Mouse (Mus musculus): ENCODE results near the gene Gtf2i.

Gene Gtf2i

GRCm38 (mm10) chr5:134275021-134275420 is 39.5 kb downstream of the Gtf2i start:
- DNase-seq, result no peak

GRCm38 (mm10) chr5:134273761-134274160 is 40.8 kb downstream of the Gtf2i start:
- no peak for DNase-seq

- DNase-seq, result no peak
Measured at GRCm38 (mm10) chr5:134272761-134273160, 41.8 kb downstream of the Gtf2i start.

- no peak for DNase-seq
Measured at GRCm38 (mm10) chr5:134271421-134271820, 43.1 kb downstream of the Gtf2i start.

GRCm38 (mm10) chr5:134270566-134270965 is 44.0 kb downstream of the Gtf2i start:
- DNase-seq, result no peak

- no peak for DNase-seq
Measured at GRCm38 (mm10) chr5:134269751-134270150, 44.8 kb downstream of the Gtf2i start.

- DNase-seq, result no peak
Measured at GRCm38 (mm10) chr5:134268751-134269150, 45.8 kb downstream of the Gtf2i start.

GRCm38 (mm10) chr5:134266404-134266803 is 48.2 kb downstream of the Gtf2i start:
- DNase-seq, result peak; percentile 74

GRCm38 (mm10) chr5:134265890-134266289 is 48.7 kb downstream of the Gtf2i start:
- DNase-seq, result no peak

- DNase-seq, result no peak
Measured at GRCm38 (mm10) chr5:134260001-134260636, 54.4 kb downstream of the Gtf2i start.

GRCm38 (mm10) chr5:134258934-134259333 is 55.6 kb downstream of the Gtf2i start:
- DNase-seq, result no peak

- DNase-seq, result no peak
Measured at GRCm38 (mm10) chr5:134258395-134258794, 56.2 kb downstream of the Gtf2i start.

- no peak for DNase-seq
Measured at GRCm38 (mm10) chr5:134257349-134258031, 57.1 kb downstream of the Gtf2i start.

GRCm38 (mm10) chr5:134255294-134255693 is 59.3 kb downstream of the Gtf2i start:
- no peak for DNase-seq

GRCm38 (mm10) chr5:134253806-134254205 is 60.8 kb downstream of the Gtf2i start:
- no peak for DNase-seq

- DNase-seq, result no peak
Measured at GRCm38 (mm10) chr5:134251083-134251482, 63.5 kb downstream of the Gtf2i start.

- no peak for DNase-seq
Measured at GRCm38 (mm10) chr5:134250601-134251000, 64.0 kb downstream of the Gtf2i start.

GRCm38 (mm10) chr5:134249245-134249649 is 65.3 kb downstream of the Gtf2i start:
- DNase-seq, result no peak

GRCm38 (mm10) chr5:134248608-134249244 is 65.8 kb downstream of the Gtf2i start:
- DNase-seq, result no peak

- DNase-seq, result no peak
Measured at GRCm38 (mm10) chr5:134246146-134246545, 68.4 kb downstream of the Gtf2i start.

- no peak for DNase-seq
Measured at GRCm38 (mm10) chr5:134244890-134245289, 69.7 kb downstream of the Gtf2i start.

- DNase-seq, result no peak
Measured at GRCm38 (mm10) chr5:134243661-134244436, 70.7 kb downstream of the Gtf2i start.

GRCm38 (mm10) chr5:134241831-134242230 is 72.7 kb downstream of the Gtf2i start:
- no peak for DNase-seq

Data from thymus, postnatal 25 days (tissue).